Mouse (Mus musculus): ENCODE measurements around the gene Trim54. TPM values are rescaled to one million over a fixed set of nuclear protein-coding genes. Genes with fewer than 3 reads are reported as not detected.

Gene Trim54
- polyA plus RNA-seq, 1 experiment from 2014 or later = not detected

DNA sequence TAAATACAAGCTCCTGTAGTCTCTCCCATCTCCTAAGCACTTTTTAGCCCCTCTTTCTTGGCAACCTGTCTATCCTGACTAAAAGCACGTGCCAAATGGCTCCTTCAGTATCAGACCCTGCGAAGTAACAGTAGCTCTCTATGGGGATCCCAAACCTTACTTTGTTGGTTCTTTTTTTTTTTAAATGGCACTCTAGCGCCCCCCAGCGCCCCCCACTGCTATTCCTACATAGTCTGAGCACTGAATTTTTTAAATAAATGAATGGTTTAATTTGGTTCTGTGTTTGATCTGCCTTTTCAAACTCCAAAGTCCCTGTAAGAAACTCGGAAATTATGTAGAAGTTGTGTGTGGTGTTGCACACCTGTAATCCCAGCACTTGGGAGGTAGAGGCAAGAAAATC is 9.5 kb downstream of the Trim54 start:
- Histone ChIP-seq H3K9ac (ENCODE audit: low read depth, low read length) (no peak overlapping the region), H3K27me3 (ENCODE audit: control insufficient read depth, insufficient read depth, low read depth, low read length) (peaks cover 3% of the 10 kb centered on the region; the same call in 1 of the 2 replicates), H3K4me2 (ENCODE audit: low read length) (no peak overlapping the region), H3K9me3 (replicated peaks; ENCODE audit: control insufficient read depth, low read length, poor library complexity, severe bottlenecking) (no peaks in the 10 kb centered on the region), H3K4me3 (ENCODE audit: low read depth, low read length) (no peak overlapping the region), H3K27ac (ENCODE audit: low read length) (no peak overlapping the region), H3K36me3 (ENCODE audit: control insufficient read depth, insufficient read depth, low read length) (no peaks in the 10 kb centered on the region), H3K4me1 (ENCODE audit: control insufficient read depth, insufficient read depth, low read length) (no peaks in the 10 kb centered on the region)
- 45% methylated on average over 5 of the region's 5 CpGs for WGBS
- ATAC-seq = no peak

- Histone ChIP-seq H3K4me1 (ENCODE audit: control insufficient read depth, insufficient read depth, low read length) (peaks cover 13% of the 10 kb centered on the region), H3K27me3 (ENCODE audit: control insufficient read depth, insufficient read depth, low read depth, low read length) (peaks cover 52% of the 10 kb centered on the region), H3K9me3 (replicated peaks; ENCODE audit: control insufficient read depth, low read length, poor library complexity, severe bottlenecking) (no peaks in the 10 kb centered on the region), H3K27ac (ENCODE audit: low read length) (no peak overlapping the region), H3K36me3 (ENCODE audit: control insufficient read depth, insufficient read depth, low read length) (no peaks in the 10 kb centered on the region), H3K4me2 (ENCODE audit: low read length) (peak overlapping the region; percentile 64), H3K9ac (ENCODE audit: low read depth, low read length) (no peak overlapping the region), H3K4me3 (ENCODE audit: low read depth, low read length) (peak overlapping the region; percentile 31)
- no peak for ATAC-seq
- WGBS = under 1% methylated on average over 31 of the region's 33 CpGs
Measured at GRCm38 (mm10) chr5:31136730-31137424, 20.4 kb downstream of the Trim54 start.

DNA sequence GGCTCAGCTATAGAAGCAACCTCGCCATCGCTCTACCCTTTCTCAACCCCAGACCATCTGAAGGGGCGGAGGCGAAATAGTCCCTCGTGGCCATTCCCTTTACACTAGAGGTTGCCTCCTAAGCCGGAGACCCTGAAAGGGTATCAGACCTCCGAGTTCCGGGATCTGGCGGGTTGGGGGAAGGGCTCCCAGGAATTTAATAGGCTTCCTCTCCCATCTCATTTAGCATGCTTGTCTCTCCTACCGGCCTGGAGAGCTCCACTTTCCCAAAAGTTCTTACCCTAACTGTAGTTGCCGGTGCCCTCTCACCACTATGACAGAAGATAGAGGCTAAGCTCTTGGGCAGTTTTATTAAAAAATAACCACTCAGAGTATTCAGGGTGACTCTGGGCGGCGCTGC is 21.1 kb downstream of the Trim54 start:
- Histone ChIP-seq H3K4me3 (ENCODE audit: low read depth, low read length) (peak overlapping the region; percentile 31), H3K9me3 (replicated peaks; ENCODE audit: control insufficient read depth, low read length, poor library complexity, severe bottlenecking) (no peaks in the 10 kb centered on the region), H3K4me1 (ENCODE audit: control insufficient read depth, insufficient read depth, low read length) (peaks cover 13% of the 10 kb centered on the region), H3K27me3 (ENCODE audit: control insufficient read depth, insufficient read depth, low read depth, low read length) (peaks cover 52% of the 10 kb centered on the region), H3K27ac (ENCODE audit: low read length) (no peak overlapping the region), H3K9ac (ENCODE audit: low read depth, low read length) (0 out of 2 replicates have a peak overlapping the region, but pooled peaks have one; percentile 16), H3K36me3 (ENCODE audit: control insufficient read depth, insufficient read depth, low read length) (no peaks in the 10 kb centered on the region), H3K4me2 (ENCODE audit: low read length) (peak overlapping the region; percentile 64)
- 0% methylated on average over 13 of the region's 13 CpGs for WGBS
- ATAC-seq = no peak

DNA sequence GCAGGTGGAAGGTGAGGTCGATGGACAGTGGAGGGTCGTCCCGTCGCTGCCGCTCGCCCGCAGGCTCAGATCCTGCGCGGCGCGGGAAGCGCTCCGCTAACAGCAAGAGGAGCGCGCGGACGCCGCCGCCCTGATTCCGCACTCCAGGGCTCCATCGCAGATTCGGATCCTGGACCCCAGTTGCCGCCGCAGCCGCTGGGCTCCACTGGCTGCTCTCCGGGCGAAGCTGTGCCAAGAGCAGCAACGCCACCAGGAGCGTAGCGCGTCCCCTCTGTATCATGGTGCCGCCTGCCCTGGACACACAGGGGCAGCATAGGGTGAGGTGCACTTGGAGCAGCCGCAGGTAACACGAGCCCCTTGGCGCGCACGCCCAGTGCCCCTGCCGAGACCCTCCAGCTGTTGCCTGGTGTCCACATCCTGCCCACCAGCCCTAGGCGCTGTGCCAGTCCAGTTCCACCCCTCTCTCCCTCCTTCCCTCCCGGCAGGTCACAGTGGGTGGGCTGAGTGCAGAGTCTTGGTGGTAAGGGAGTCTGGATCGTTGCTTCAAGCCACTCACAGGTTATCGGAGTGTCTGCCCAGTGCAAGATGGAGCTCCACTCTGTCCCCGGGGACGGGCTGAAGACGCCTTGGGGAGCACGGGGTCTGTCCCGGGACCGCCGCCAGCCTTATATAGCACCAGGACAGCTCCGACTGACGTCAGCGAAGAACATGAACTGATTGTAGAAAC is 21.9 kb downstream of the Trim54 start, which contains the start of gene Ucn:
Gene Ucn (minus strand): TSS at position 589 of the 727 bp plus-strand sequence.
- peaks cover 52% of the 10 kb centered on the region for H3K27me3 ChIP-seq (ENCODE audit: control insufficient read depth, insufficient read depth, low read depth, low read length)
- ATAC-seq = 0 out of 2 replicates have a peak, but pooled peaks have one; percentile 45

GRCm38 (mm10) chr5:31138968-31139425 is 22.5 kb downstream of the Trim54 start:
- no peak overlapping the region for H3K27ac ChIP-seq (ENCODE audit: low read length)
- no peak overlapping the region for H3K4me3 ChIP-seq (ENCODE audit: low read depth, low read length)
- no peak overlapping the region for H3K9ac ChIP-seq (ENCODE audit: low read depth, low read length)
- H3K4me1 ChIP-seq (ENCODE audit: control insufficient read depth, insufficient read depth, low read length) = peaks cover 13% of the 10 kb centered on the region
- no peak for ATAC-seq
- H3K9me3 ChIP-seq (replicated peaks; ENCODE audit: control insufficient read depth, low read length, poor library complexity, severe bottlenecking) = no peaks in the 10 kb centered on the region
- no peaks in the 10 kb centered on the region for H3K36me3 ChIP-seq (ENCODE audit: control insufficient read depth, insufficient read depth, low read length)
- WGBS = 17% methylated on average over 9 of the region's 9 CpGs
- H3K4me2 ChIP-seq (ENCODE audit: low read length) = peak overlapping the region; percentile 64; the same call in 1 of the 2 replicates
- H3K27me3 ChIP-seq (ENCODE audit: control insufficient read depth, insufficient read depth, low read depth, low read length) = peaks cover 52% of the 10 kb centered on the region

More for the DNA sequence above, 21.9 kb downstream of the Trim54 start, which contains the start of gene Ucn:
- H3K27ac ChIP-seq (ENCODE audit: low read length) = no peak within 1 kb of the TSS
- no peaks in the 10 kb centered on the region for H3K36me3 ChIP-seq (ENCODE audit: control insufficient read depth, insufficient read depth, low read length)
- H3K4me3 ChIP-seq (ENCODE audit: low read depth, low read length) = peak within 1 kb of the TSS; percentile 31
- H3K4me2 ChIP-seq (ENCODE audit: low read length) = peak within 1 kb of the TSS; percentile 64
- WGBS = under 1% methylated on average over 47 of the region's 52 CpGs
- H3K4me1 ChIP-seq (ENCODE audit: control insufficient read depth, insufficient read depth, low read length) = peaks cover 13% of the 10 kb centered on the region
- H3K9ac ChIP-seq (ENCODE audit: low read depth, low read length) = peak within 1 kb of the TSS; percentile 28; the same call in 1 of the 2 replicates
- H3K9me3 ChIP-seq (replicated peaks; ENCODE audit: control insufficient read depth, low read length, poor library complexity, severe bottlenecking) = no peaks in the 10 kb centered on the region

DNA sequence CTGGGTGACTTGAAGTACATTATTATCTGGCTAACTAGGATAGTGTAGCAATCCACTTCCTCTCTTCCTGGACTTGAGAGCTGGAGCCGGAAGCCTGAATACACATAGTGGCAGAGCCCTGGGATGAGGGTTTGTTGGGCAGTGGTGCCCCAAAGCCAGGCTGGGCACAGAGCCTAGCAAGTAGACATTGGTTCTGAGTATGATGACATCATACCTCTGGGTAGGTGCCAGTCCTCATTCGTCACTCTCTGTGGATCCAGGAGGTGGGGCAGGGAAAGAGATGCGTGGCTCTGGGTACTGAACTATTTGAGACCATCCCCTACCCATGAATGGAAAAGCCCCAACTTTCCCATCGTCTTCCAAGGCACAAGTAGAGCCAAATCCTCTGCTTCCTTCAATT is 33.3 kb downstream of the Trim54 start:
- no peak overlapping the region for H3K4me2 ChIP-seq (ENCODE audit: low read length)
- H3K4me1 ChIP-seq (ENCODE audit: control insufficient read depth, insufficient read depth, low read length) = peaks cover 9% of the 10 kb centered on the region
- no peak overlapping the region for H3K27ac ChIP-seq (ENCODE audit: low read length)
- no peak overlapping the region for H3K4me3 ChIP-seq (ENCODE audit: low read depth, low read length)
- ATAC-seq = no peak
- no peak overlapping the region for H3K9ac ChIP-seq (ENCODE audit: low read depth, low read length)
- H3K27me3 ChIP-seq (ENCODE audit: control insufficient read depth, insufficient read depth, low read depth, low read length) = no peaks in the 10 kb centered on the region
- H3K9me3 ChIP-seq (replicated peaks; ENCODE audit: control insufficient read depth, low read length, poor library complexity, severe bottlenecking) = no peaks in the 10 kb centered on the region
- WGBS = 90% methylated on average over 4 of the region's 4 CpGs
- H3K36me3 ChIP-seq (ENCODE audit: control insufficient read depth, insufficient read depth, low read length) = no peaks in the 10 kb centered on the region

- H3K4me1 ChIP-seq (ENCODE audit: control insufficient read depth, insufficient read depth, low read length) = peaks cover 12% of the 10 kb centered on the region
- no peaks in the 10 kb centered on the region for H3K36me3 ChIP-seq (ENCODE audit: control insufficient read depth, insufficient read depth, low read length)
- no peak overlapping the region for H3K4me3 ChIP-seq (ENCODE audit: low read depth, low read length)
- no peaks in the 10 kb centered on the region for H3K9me3 ChIP-seq (replicated peaks; ENCODE audit: control insufficient read depth, low read length, poor library complexity, severe bottlenecking)
- H3K9ac ChIP-seq (ENCODE audit: low read depth, low read length) = no peak overlapping the region
- no peaks in the 10 kb centered on the region for H3K27me3 ChIP-seq (ENCODE audit: control insufficient read depth, insufficient read depth, low read depth, low read length)
- H3K27ac ChIP-seq (ENCODE audit: low read length) = no peak overlapping the region
- ATAC-seq = no peak
- WGBS = 88% methylated on average over 3 of the region's 3 CpGs
- H3K4me2 ChIP-seq (ENCODE audit: low read length) = no peak overlapping the region
Measured at GRCm38 (mm10) chr5:31151746-31152145, 35.2 kb downstream of the Trim54 start.

- Histone ChIP-seq H3K9me3 (replicated peaks; ENCODE audit: control insufficient read depth, low read length, poor library complexity, severe bottlenecking) (no peaks in the 10 kb centered on the region), H3K27ac (ENCODE audit: low read length) (peak overlapping the region; percentile 45), H3K4me3 (ENCODE audit: low read depth, low read length) (peak overlapping the region; percentile 61), H3K27me3 (ENCODE audit: control insufficient read depth, insufficient read depth, low read depth, low read length) (no peaks in the 10 kb centered on the region), H3K4me1 (ENCODE audit: control insufficient read depth, insufficient read depth, low read length) (peaks cover 12% of the 10 kb centered on the region), H3K4me2 (ENCODE audit: low read length) (peak overlapping the region; percentile 85), H3K36me3 (ENCODE audit: control insufficient read depth, insufficient read depth, low read length) (peaks cover 13% of the 10 kb centered on the region), H3K9ac (ENCODE audit: low read depth, low read length) (peak overlapping the region; percentile 74)
- 35% methylated on average over 6 of the region's 6 CpGs for WGBS
- ATAC-seq = peak; percentile 57
Measured at GRCm38 (mm10) chr5:31153516-31154151, 37.1 kb downstream of the Trim54 start.
